Mouse (Mus musculus) forebrain, embryonic 12.5 days (tissue): ENCODE results near the gene Gm11595. TPM values are rescaled to one million over a fixed set of nuclear protein-coding genes. Genes with fewer than 3 reads are reported as not detected.

Experiments
- ATAC-seq: fragments of 200-750 bp; cut with Nextera tagmentation; 2 replicates; pipeline ENCODE4 v1.8.0; 2017; ENCODE audit warnings: moderate TSS enrichment; ENCODE audit not compliant: low FRiP score
- H3K27ac ChIP-seq: fragments of 300-500 bp; sonication (generic); 2 replicates; pipeline ENCODE4 v1.5.1; 2016; ENCODE audit warnings: mild to moderate bottlenecking
- H3K27me3 ChIP-seq: fragments of 300-500 bp; sonication (generic); 2 replicates; pipeline ENCODE4 v1.6.1; 2016; ENCODE audit warnings: mild to moderate bottlenecking
- H3K36me3 ChIP-seq: fragments of 300-500 bp; sonication (generic); replicated peaks from 2 replicates; pipeline ENCODE4 v1.6.1; 2016; ENCODE audit warnings: mild to moderate bottlenecking
- H3K4me1 ChIP-seq: fragments of 300-500 bp; sonication (generic); 2 replicates; pipeline ENCODE4 v1.6.1; 2016
- H3K4me2 ChIP-seq: fragments of 300-500 bp; sonication (generic); 2 replicates; pipeline ENCODE4 v1.6.1; 2016; ENCODE audit warnings: mild to moderate bottlenecking, moderate library complexity
- H3K4me3 ChIP-seq: fragments of 300-500 bp; sonication (generic); replicated peaks from 2 replicates; pipeline ENCODE4 v1.5.1; 2016; ENCODE audit warnings: mild to moderate bottlenecking
- H3K9ac ChIP-seq: fragments of 300-500 bp; sonication (generic); 2 replicates; pipeline ENCODE4 v1.6.1; 2016; ENCODE audit warnings: mild to moderate bottlenecking
- H3K9me3 ChIP-seq: fragments of 300-500 bp; sonication (generic); 2 replicates; pipeline ENCODE4 v1.6.1; 2016
- whole genome bisulfite sequencing: fragments of 180-500 bp; shearing (Covaris S2); methylation state at CpG from one replicate; pipeline ENCODE4 v1.1.7; 2016; 5-methylcytosine and 5-hydroxymethylcytosine counted together
- polyA plus RNA-seq: library from polyadenylated mRNA; unstranded; fragments of >200 nt; fragmentation: Nextera tagmentation; extraction: Ambion mirVana; gene quantifications from 2 replicates; pipeline ENCODE4 v1.2.1, GENCODE M21; 2016

The Gm11595 gene
- polyA plus RNA-seq, 1 experiment from 2014 or later, result not detected

GRCm38 (mm10) chr11:99724061-99724460 lies 48.7 kb downstream of the Gm11595 start:
- Histone ChIP-seq H3K4me1 (no peaks in the 10 kb centered on the region), H3K4me3 (no peak overlapping the region), H3K4me2 (no peak overlapping the region), H3K27ac (no peak overlapping the region), H3K36me3 (no peaks in the 10 kb centered on the region), H3K9ac (no peak overlapping the region), H3K27me3 (no peaks in the 10 kb centered on the region), H3K9me3 (no peaks in the 10 kb centered on the region)
- 79% methylated on average over 2 of the region's 2 CpGs for WGBS
- ATAC-seq, result no peak

Other genes starting within 250 kb of the Gm11595 start
- gene Krt40, start 229.8 kb downstream of the Gm11595 start, polyA plus RNA-seq, result not detected in 2 replicates
- not detected in 2 replicates for gene Krtap3-3, start 222.0 kb downstream of the Gm11595 start, polyA plus RNA-seq
- not detected in 2 replicates for gene Krtap3-2, start 216.1 kb downstream of the Gm11595 start, polyA plus RNA-seq
- gene Gm11939, start 213.4 kb downstream of the Gm11595 start, polyA plus RNA-seq, result not detected in 2 replicates
- not detected in 2 replicates for gene Krtap3-1, start 206.3 kb downstream of the Gm11595 start, polyA plus RNA-seq
- gene Krtap1-5, start 191.9 kb downstream of the Gm11595 start, polyA plus RNA-seq, result not detected in 2 replicates
- gene Krtap1-4, start 189.3 kb downstream of the Gm11595 start, polyA plus RNA-seq, result not detected in 2 replicates
- gene Krtap1-3, start 181.6 kb downstream of the Gm11595 start, polyA plus RNA-seq, result not detected in 2 replicates
- not detected in 2 replicates for gene Krtap9-3, start 174.8 kb downstream of the Gm11595 start, polyA plus RNA-seq
- not detected in 2 replicates for gene Gm11938, start 169.6 kb downstream of the Gm11595 start, polyA plus RNA-seq
- not detected in 2 replicates for gene Gm11937, start 162.7 kb downstream of the Gm11595 start, polyA plus RNA-seq
- gene Krtap2-4, start 158.1 kb downstream of the Gm11595 start, polyA plus RNA-seq, result not detected in 2 replicates
- gene Gm11562, start 152.5 kb downstream of the Gm11595 start, polyA plus RNA-seq, result not detected in 2 replicates
- gene Krtap4-1, start 144.7 kb downstream of the Gm11595 start, polyA plus RNA-seq, result not detected in 2 replicates
- not detected in 2 replicates for gene Krtap4-2, start 137.8 kb downstream of the Gm11595 start, polyA plus RNA-seq
- not detected in 2 replicates for gene Krtap4-7, start 128.8 kb downstream of the Gm11595 start, polyA plus RNA-seq
- gene Gm11555, start 122.7 kb downstream of the Gm11595 start, polyA plus RNA-seq, result not detected in 2 replicates
- not detected in 2 replicates for gene Gm11563, start 114.0 kb downstream of the Gm11595 start, polyA plus RNA-seq
- gene Krtap4-6, start 107.0 kb downstream of the Gm11595 start, polyA plus RNA-seq, result not detected in 2 replicates
- gene Gm14190, start 82.2 kb downstream of the Gm11595 start, polyA plus RNA-seq, result not detected in 2 replicates
- gene Gm14180, start 38.6 kb downstream of the Gm11595 start, polyA plus RNA-seq, result not detected in 2 replicates
- not detected in 2 replicates for gene Krtap4-8, start 7.8 kb upstream of the Gm11595 start, polyA plus RNA-seq
- not detected in 2 replicates for gene Krtap4-9, start 12.3 kb upstream of the Gm11595 start, polyA plus RNA-seq
- not detected in 2 replicates for gene Gm11596, start 20.6 kb upstream of the Gm11595 start, polyA plus RNA-seq
- gene Gm11569, start 26.0 kb upstream of the Gm11595 start, polyA plus RNA-seq, result not detected in 2 replicates
- gene Gm11554, start 31.5 kb upstream of the Gm11595 start, polyA plus RNA-seq, result not detected in 2 replicates
- gene Krtap4-13, start 37.0 kb upstream of the Gm11595 start, polyA plus RNA-seq, result not detected in 2 replicates
- not detected in 2 replicates for gene Gm11564, start 42.8 kb upstream of the Gm11595 start, polyA plus RNA-seq
- not detected in 2 replicates for gene 2300003K06Rik, start 65.2 kb upstream of the Gm11595 start, polyA plus RNA-seq
- gene Krtap4-16, start 78.7 kb upstream of the Gm11595 start, polyA plus RNA-seq, result not detected in 2 replicates
- not detected in 2 replicates for gene Gm11568, start 85.0 kb upstream of the Gm11595 start, polyA plus RNA-seq
- not detected in 2 replicates for gene Gm11559, start 91.6 kb upstream of the Gm11595 start, polyA plus RNA-seq
- not detected in 2 replicates for gene Krtap9-1, start 100.5 kb upstream of the Gm11595 start, polyA plus RNA-seq
- not detected in 2 replicates for gene Gm11567, start 106.3 kb upstream of the Gm11595 start, polyA plus RNA-seq
- not detected in 2 replicates for gene Krtap31-1, start 135.0 kb upstream of the Gm11595 start, polyA plus RNA-seq
- gene Gm11565, start 141.8 kb upstream of the Gm11595 start, polyA plus RNA-seq, result not detected in 2 replicates
- not detected in 2 replicates for gene Krtap31-2, start 163.4 kb upstream of the Gm11595 start, polyA plus RNA-seq
- not detected in 2 replicates for gene Krtap9-5, start 175.6 kb upstream of the Gm11595 start, polyA plus RNA-seq
- gene Krtap29-1, start 206.1 kb upstream of the Gm11595 start, polyA plus RNA-seq, result not detected in 2 replicates
- gene Krtap16-1, start 213.7 kb upstream of the Gm11595 start, polyA plus RNA-seq, result not detected in 2 replicates
- not detected in 2 replicates for gene Krtap17-1, start 221.1 kb upstream of the Gm11595 start, polyA plus RNA-seq
- gene Krt33a, start 243.3 kb upstream of the Gm11595 start, polyA plus RNA-seq, result not detected in 2 replicates